8 mouse cellular contexts compared by ENCODE assay signal in genomic region chr14:43924688-43925403, GRCm38 (mm10). TPM values are rescaled to one million over a fixed set of nuclear protein-coding genes. Genes with fewer than 3 reads are reported as not detected.
DNase-seq lines count a peak whose midpoint lies in the region; ATAC-seq lines count a peak whose summit lies in the region.
"Not testable (repeated sequence)": the region's sequence is repeated elsewhere in the genome, so short reads cannot be mapped to it uniquely, and the experiment has no call there.

Gene Gm8113, plus strand, starts transcription at chr14:43925390.

- not testable (repeated sequence) for H3K36me3 ChIP-seq in hindbrain, embryonic 15.5 days

- H3K9me3 ChIP-seq in hindbrain, embryonic 15.5 days: not testable (repeated sequence)

- H3K4me2 ChIP-seq in hindbrain, embryonic 15.5 days: peak within 1 kb of the TSS; percentile 54

- DNase-seq in R1 (ENCODE audit: low read depth, low spot score): peak; percentile 78
- DNase-seq in gastrocnemius, adult 18-20 months (ENCODE audit: low spot score): peak; percentile 18
- peak; percentile 11 to 24 for DNase-seq in layer of hippocampus, postnatal 36 days
- DNase-seq in lung, postnatal 10 days: peak; percentile 74
- DNase-seq in ovary, postnatal 36 days (ENCODE audit: low spot score): peak; percentile 28
- DNase-seq in thymus, postnatal 25 days: peak; percentile 42

- 11% methylated on average over 10 of the region's 10 CpGs for WGBS in hindbrain, embryonic 15.5 days

- H3K27ac ChIP-seq in hindbrain, embryonic 15.5 days (replicated peaks): peak within 1 kb of the TSS; percentile 84

- H3K9ac ChIP-seq in hindbrain, embryonic 15.5 days: peak within 1 kb of the TSS; percentile 41

- peak; percentile 93 for ATAC-seq in common myeloid progenitor, adult 5-6 weeks (replicated peaks; ENCODE audit: low read depth, poor library complexity, severe bottlenecking)
- ATAC-seq in hindbrain, embryonic 15.5 days (ENCODE audit: low FRiP score, low read depth): peak; percentile 97

- H3K27me3 ChIP-seq in hindbrain, embryonic 15.5 days: not testable (repeated sequence)

- peak within 1 kb of the TSS; percentile 53 for H3K4me3 ChIP-seq in hindbrain, embryonic 15.5 days

- H3K4me1 ChIP-seq in hindbrain, embryonic 15.5 days (replicated peaks): not testable (repeated sequence)

RNA-seq across cellular contexts. Expression of gene Gm8113, which starts in this region (rescaled TPM):
- total RNA-seq in common myeloid progenitor, adult 5-6 weeks (2017): 8.5 and 9.1 TPM in 2 replicates
- under 1 TPM; 0.11 to 0.50 TPM for total RNA-seq in gastrocnemius, adult 18-20 months (2021)
- 5.5 and 6.0 TPM in 2 replicates for polyA plus RNA-seq in hindbrain, embryonic 15.5 days (2015; fragmentation: Nextera tagmentation; extraction: Ambion mirVana)
- under 1 TPM in 1 of 2 experiments, not detected in 1; 0.33 TPM for total RNA-seq in layer of hippocampus, postnatal 36 days (2021)

Comparison
In these comparisons a context has a peak if more than half of its experiments do, and no peak if none do; other contexts are left out.
1. Peak in every context shown above with its lines: DNase-seq, ATAC-seq, H3K4me3 ChIP-seq and H3K27ac ChIP-seq.
2. Peak in DNase-seq in gastrocnemius, adult 18-20 months; RNA of the gene not detected or under 1 TPM.
3. Peak in DNase-seq in layer of hippocampus, postnatal 36 days; RNA of the gene not detected or under 1 TPM.
4. DNase-seq: peak in every context shown above with its lines; median percentile 78 in R1; 74 in lung, postnatal 10 days; 42 in thymus, postnatal 25 days; 28 in ovary, postnatal 36 days; 18 in gastrocnemius, adult 18-20 months; 18 in layer of hippocampus, postnatal 36 days.